Mouse (Mus musculus): ENCODE measurements at regions not wholly inside any gene's neighbourhood (a gene's known extent, or its start where the extent isn't known, plus 50 kb on each side); places are given as distances from the start of the nearest gene placed in this dataset.

DNA sequence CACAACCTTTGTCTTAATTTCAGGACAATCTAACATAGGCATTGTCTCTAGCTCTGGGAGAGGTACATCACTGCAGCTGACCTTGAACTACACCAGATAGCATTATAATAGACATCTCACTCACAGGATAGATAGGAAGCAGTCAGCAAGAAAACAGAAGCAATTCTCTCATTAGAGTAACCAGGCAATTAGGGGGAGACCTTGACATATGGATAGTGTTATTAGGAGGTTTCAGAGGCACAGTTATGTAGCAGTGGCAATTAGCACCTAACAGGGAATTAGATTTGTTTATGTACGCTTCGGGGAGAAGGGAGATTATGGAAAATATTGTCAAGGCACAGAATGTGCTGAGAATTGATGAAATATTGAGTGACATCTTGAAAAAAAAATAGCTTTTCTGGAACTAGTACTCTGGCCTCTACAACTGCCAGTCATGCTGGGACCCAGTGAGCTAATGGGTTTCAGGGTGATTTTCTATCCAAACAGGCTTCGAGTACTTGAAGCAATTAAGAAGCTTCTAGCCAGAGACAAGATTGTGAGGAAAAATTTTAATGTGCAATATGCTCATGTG, 216.8 kb upstream of the Aco1 start:
- no peak for DNase-seq (ENCODE audit: low spot score)

DNA sequence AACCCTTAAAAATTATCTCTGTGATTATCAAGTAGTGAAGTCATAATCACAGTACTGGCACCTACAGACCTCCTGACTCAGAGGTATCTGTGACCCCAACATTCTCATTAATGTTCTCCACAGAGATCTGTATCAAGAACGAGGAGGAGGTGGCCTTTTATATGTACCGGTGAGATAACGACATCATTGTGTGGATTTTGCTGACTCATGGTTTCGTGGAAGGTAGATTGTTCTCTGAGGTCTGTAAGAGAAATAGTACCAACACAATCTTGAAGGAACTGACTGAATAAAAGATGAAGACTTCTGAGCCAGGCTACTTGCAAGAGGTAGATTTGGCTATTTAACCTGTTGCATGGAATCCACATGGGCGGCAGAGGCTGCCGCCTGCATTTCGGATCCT, 216.3 kb upstream of the Aco1 start:
- no peak for DNase-seq (ENCODE audit: low spot score)

DNA sequence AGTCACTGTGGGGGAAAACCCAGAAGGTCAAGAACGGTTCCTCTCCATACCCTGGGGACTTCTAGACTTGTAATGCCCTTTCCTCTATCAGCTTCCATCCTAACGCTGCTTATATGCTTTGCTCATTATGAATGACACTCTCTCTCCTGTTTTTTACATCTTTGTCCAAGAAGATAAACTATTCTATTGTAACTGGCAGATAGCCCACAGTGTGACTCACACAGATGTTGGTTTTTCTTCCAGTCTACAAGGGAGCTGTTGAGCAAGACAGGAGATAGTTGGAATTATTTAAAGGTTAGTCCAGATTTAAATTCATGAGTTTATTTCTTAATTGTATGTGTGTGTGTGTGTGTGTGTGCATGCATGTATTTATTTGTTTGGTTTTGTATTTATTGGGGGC, 214.4 kb upstream of the Aco1 start:
- DNase-seq (ENCODE audit: low spot score) = no peak

DNA sequence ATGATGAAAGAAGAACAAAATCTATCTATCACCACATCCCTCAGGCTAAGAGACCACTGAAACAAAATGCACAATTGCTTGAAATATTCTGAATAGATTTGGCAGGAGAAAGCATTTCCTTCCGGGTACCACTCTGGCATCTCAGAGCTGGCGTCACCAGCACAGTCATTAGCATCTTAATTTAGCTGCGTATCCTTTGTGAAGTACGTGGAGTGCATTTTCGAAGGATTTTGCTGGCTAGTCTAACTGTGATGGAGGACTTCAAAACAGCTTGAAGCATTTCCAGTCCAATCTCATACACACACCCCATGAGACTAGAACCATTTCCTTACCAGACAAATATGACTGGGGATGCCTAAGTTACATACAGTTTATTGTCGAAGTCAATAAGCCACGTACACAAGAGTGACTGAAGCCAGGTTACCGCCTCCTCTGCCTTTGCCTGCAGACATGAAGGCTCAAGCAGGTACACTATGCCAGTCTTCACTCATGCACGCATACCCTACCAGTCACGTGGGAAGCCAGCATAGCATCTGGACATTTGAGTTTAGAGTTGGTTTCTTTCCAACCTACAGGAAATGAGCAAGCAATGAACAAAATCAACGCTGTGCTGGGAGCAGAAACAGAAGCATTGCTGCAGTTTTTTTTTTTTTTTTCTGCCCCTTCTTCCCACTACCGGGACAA, 208.7 kb upstream of the Aco1 start:
- DNase-seq (ENCODE audit: low spot score) = no peak

DNA sequence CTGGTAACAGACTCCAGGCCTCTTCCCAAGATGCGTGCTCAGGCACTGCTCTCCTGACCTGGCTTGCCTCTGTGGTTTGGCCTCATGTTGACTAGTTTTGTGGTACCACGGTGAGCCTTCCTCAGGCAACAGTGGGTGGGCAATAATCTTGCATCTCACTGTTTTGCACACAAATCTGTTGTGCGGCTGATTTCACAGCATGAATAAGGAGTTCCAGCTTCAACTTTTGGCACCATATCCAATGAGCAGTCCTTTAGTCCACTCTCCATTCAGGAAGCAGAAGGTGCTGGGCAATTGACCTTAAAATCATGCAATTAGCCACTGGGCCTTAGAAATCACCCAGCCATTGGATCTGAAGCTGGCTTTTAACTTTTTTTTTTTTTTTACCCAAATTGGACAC, 184.2 kb upstream of the Aco1 start:
- no peak for DNase-seq (ENCODE audit: low spot score)

DNA sequence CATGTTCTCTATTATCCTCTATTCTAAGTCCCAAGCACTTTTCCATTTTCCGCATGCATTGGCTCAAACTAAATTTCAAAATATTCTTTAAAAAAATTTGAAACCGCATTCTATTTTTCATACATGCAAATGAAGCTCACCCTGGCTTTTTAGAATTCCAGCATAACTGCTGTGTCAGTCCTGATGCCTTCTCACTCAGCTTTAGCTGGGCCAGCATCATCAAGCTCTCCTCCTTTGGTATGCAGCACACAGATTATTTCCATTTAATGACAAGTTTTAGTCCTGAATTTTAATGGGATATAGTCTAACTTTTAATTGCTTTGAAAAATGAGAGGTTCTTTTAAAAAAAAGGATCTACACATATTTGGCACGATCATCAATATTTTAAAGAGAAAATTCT, 174.9 kb upstream of the Aco1 start:
- no peak for DNase-seq (ENCODE audit: low spot score)

DNA sequence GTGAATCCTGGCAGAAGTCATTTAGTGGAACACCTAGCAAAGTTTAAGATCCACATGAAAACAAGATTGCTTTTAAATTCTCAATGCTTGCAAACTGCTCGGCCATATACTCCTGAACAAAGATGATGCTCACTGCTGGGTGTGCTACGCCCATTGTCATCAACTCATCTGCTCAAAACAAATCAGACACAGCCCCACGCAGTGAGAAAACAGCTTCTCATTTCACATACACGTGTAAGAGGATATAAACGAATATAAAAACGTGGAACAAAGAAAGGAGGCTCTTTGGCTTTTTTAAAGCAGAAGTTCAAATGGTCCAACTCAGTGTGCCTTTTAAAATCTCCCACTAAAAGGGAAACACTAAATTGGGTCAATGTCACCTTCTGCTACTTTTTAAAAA, 151.5 kb upstream of the Aco1 start:
- DNase-seq (ENCODE audit: low spot score) = no peak

DNA sequence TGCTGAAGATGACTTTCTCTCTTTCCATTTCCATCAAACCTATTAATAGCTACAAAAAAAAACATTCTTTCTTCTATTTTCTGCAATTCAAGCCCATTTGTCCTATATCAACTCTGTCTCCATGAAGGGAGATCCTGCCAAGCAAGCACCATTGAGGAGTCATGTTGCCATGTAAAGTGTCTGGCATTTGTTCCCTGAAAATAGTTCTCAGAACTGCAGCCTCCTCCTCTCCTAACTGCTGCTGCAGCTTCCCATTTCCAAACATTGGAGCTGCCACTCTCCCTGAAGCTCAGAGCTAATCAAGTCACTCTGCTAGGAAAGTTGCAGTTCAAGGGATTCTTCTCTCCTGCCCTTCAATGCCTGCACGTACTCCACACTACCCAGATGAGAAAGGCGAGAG, 151.0 kb upstream of the Aco1 start:
- no peak for DNase-seq (ENCODE audit: low spot score)

DNA sequence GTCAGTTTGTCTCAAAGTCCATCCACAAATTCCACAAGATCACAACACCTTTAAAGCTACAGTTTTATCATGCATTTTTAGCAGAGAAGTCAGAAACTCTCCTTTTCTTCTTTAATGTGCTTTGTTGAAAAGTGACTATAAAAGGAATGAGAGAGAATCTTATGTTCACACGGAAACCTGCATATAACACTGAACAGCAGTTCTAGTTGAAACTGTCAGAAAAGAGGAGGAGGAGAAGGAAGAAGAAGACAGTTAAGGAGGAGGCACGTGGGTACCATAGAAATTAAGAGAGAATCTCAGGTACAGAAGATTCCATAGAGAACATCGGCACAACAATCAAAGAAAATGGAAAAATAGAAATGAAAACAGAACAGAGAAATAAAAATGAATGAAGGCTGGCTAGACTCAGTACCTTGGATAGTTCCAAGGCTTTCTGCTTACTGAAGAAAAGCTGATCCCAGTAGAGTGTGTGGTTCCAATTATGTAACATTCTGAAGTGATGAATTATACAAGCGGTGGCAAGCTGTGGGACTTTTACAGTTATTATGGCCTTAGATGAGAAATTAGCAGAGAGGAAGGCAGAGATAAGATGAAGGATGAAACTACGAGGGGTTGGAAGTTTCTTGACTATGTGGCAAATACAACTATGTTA, 144.0 kb upstream of the Aco1 start:
- no peak for DNase-seq (ENCODE audit: low spot score)

DNA sequence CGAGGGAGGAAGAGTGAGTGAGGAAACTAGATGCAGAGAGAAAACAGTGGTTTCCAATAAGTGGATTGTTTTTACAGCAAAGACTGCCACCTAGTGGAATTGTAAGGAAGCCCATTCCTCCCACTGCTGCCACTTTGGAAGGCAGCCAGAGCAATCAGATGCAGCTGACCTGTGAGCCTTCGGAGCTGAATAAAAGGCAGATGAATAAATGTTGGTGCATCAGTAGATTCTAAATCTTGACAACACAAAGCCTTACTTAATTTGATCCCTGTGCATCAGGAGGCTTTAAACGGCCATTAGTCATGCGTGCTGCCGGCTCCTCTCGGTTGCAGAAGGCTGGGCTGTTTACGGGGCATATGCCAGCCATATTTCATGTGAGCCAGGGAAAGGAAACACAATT, 128.2 kb upstream of the Aco1 start:
- DNase-seq (ENCODE audit: low spot score) = peak; percentile 54

DNA sequence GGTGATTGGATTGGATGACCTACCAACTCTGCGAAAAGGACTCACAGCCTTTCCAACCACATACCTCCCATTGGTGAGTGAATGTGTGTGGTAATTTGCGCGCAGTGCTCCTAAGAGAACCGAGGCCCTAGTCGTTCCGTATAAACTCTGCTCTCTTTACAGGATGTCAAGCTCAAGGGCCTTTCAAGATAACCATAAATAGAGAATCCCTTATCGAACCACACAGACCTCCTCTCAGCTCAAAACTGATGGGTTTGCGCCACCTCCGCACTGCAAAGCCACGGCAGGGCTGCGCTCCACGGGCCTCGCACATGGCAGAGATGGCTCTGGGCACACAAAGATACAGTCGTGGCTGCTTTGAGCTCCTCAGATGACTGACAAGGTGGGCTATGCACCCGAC, 126.0 kb upstream of the Aco1 start:
- DNase-seq (ENCODE audit: low spot score) = no peak

DNA sequence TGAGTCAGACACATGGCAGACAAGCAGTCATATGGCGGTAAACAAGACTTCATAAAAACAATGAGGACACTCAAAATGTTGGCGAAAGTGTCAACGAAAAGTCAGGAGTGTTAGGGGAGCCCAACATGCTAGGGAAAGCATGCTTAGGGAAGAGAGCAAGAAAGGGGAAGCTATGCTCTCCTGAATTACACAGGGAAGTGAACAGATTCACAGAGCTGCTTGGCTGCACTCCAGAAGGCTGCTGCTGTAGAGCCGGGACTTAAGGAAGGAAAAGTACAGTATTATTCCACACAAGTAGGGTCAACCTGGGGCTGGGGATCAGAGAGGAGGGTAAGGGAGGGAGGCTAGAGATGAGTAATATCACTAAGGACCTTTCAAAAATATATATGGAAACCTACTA, 124.7 kb upstream of the Aco1 start:
- DNase-seq (ENCODE audit: low spot score) = no peak

DNA sequence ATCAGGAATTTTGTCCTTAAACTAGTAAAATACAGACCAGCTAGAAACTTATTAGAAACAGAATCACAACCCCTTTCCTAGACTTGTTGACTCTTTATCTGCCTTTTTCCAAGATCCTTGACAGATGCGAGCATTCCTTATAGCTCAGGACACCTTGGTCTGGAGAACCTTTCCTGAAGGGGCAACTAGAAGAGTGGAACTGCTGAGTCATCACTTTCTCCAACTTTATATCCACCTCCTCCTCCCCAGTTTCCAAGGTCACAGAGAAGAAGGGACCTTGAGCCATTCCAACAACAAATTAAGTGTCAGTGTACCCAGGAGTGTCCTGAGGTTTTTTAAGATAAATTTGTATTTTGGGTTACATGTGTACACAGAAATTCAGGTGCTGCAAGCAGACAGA, 111.5 kb upstream of the Aco1 start:
- no peak for DNase-seq (ENCODE audit: low spot score)

DNA sequence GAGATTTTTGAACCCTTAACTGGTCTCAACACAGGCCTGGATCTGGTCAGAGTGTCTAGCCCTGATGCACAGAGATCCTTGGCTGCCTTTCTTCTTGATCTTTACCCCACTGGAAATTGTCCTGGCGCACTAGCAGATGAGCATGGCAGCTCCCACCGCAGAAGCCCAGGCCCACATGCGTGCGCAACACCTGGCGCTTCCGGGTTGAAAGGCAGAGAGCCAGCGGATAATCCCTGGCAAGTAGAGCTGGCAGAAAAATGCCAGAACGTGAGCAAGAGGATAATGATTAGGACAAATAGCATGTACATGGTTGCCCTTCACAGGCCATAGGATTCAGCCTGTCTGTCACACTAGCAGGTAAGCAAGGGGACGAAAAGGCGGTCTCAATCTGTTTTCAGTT, 95.0 kb upstream of the Aco1 start:
- DNase-seq (ENCODE audit: low spot score) = no peak

DNA sequence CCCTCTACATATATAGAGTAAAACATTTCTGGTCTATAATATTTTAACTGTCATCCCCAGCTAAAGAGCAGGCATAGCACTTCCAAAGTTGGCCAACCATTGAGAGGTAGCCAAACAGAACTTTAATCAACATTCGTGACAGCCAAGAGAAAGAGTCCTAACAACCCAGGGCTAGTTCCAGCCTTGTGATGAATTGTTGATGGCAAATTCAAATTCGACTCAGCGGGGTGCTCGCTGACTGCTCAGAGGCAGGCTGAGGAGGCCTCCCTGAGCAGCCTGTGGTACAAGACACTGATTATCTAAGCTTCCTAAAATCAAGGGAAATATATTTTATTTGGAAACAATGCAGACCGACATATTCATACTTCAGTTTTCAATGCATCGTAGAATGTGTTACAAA, 93.8 kb upstream of the Aco1 start:
- no peak for DNase-seq (ENCODE audit: low spot score)

DNA sequence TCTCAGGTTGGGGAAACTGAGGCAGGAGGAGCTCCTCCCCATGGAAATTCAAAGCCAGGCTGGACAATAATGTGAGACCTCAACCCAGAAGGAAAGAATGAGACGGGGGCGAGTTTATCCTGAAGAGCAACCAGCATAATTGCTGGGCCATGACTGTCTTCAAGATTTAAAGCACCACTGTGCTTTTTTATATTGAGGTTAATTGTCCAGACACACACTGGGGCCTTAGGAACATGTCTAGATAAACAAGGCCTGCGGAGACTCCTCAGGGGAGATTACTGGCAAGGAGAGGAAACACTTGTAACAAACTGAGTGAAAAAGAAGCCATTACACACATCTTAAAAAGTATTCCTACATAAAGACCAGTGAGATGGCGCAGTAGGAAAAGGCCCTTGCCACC, 91.0 kb upstream of the Aco1 start:
- no peak for DNase-seq (ENCODE audit: low spot score)

DNA sequence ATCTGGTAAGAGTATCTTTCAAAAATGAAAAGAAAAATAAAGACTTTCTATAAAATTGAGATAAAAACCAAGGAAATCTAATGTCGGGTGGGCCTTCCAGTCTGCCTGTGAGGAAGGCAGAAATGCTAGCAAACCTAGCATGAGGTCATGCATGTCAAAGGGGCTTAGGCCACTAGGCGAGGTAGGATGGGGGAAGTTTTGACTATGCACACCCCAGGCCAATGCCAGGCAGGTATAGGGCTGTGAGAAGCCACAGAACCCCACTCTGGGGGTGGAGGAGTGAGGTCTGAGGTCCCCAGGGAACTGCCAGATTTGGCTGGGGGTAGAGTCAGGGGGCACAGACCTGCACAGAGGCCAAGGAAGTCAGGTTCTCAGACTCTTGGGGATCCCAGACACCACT, 89.5 kb upstream of the Aco1 start:
- DNase-seq (ENCODE audit: low spot score) = no peak

DNA sequence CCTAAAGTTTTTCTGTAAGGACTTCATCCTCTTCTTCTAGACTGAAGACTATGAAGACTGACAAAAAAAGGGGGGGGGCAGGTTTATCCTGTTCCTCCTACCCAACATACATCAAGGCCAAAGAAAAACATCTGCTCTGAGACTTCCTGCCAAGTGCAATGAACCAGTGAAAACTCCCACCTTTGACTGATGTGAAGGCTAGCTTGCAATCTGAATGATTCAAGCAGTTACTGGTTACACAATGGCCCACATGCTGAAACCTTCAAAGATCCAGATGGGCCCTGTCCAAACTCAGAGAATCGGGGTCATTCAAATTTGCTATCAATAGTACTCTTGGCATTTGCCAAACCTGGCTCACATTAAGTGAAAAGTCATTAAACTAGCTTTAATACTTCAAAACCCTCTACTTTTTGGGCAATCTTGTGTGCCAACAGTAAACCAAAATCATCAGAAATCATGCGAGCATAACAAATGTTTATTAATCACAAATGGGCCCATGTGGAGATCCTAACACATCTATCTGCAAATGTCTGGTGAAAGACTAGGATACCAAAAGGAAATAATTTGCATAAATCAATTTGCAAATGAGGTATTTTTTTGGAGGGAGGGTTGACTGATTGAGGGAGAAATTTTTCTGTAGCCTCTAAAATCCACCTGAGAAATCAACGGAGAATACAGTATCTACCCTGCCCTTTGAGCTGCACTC, 79.0 kb upstream of the Aco1 start:
- no peak for DNase-seq (ENCODE audit: low spot score)

DNA sequence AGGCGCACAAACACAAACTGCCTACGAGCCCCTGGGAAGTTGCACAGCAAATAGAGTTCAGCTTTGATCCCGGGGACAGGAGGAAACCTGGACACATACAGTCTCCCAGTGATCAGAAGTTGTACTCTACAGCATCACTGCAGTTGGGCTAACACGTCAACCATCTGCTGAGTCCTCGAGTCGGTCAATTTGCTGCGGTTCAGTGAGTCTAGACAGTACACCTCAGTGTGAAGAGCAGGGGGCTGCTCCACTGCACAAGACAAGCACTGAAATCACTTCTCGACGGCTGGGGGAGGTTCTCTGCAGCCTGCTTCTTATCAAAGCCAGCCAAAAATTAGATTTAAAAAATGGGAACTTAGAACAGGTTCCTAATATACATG, 78.4 kb upstream of the Aco1 start:
- DNase-seq (ENCODE audit: low spot score) = no peak

DNA sequence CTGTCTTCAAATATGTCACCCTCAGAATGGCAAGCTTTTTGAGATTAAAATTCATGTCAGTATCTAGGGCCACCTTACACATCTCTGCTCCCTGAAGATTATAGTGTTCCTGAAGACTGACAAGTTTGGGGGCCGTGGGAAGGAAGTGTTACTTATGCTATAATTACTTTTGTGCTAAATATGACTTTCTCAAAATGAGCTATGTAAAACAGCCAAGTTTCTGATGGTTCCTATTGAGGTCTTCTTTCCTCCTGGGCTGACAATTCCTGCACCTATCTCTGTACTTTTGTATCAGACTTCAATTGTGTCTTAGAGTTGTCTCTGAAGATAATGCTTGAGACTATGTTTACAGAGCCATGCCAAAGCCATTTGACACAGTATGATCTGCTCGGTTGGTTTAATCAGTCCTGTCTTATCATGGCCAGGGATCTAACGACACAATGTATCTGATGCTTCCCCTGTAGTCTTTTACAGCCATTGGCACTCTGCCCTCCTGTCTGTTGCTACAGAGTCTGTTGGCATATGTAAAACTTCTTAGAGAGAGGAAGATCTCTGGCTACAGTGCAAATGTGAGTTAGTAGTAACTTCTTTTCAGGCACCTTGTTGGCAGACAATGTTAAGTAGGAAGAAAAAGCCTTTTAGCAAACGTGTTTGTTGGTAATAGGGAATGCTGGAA, 71.8 kb upstream of the Aco1 start:
- DNase-seq (ENCODE audit: low spot score) = no peak

DNA sequence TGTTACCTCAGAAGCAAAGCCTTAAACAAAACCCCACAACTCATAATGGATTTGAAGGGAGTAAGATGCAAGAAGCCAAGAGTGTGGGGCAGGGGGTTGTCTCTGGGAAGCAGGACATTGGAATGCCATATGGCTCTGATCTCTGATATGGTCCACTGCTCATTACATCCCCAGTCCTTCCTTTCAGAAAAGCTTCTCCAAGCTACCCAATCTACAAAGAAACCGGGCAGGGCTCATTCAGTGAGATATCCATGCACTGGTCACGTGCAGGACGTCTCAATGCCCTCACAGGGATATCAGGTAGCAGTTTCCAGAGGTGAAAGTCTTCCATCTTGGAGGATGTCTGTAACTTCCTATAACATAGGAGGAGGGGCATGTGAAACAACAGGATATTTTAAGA, 61.8 kb upstream of the Aco1 start:
- no peak for DNase-seq (ENCODE audit: low spot score)

DNA sequence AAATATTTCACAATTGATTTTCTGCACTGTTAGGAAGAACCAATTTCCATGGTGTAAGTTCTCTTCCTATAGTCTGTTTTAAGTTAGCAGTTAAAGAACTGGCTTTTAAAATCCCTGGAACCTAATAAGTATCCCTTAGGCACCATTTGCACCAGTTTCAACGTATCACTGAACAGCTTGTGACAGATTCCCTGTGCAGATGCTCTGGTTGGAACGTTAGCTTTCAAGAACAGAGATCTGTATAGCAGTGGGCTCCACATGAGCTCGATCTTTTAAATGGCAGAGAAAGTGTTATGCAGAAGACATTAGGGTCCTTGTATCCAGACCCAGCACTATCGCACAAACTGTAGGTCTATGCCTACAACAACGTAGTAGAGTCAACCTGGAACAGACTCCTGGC, 52.6 kb upstream of the Aco1 start:
- DNase-seq (ENCODE audit: low spot score) = no peak

All from urinary bladder, postnatal 14 days (tissue).